Mouse (Mus musculus): ENCODE data around the gene 4930512M02Rik. TPM values are rescaled to one million over a fixed set of nuclear protein-coding genes. Genes with fewer than 3 reads are reported as not detected.
"Not testable (repeated sequence)": the region's sequence is repeated elsewhere in the genome, so short reads cannot be mapped to it uniquely, and the experiment has no call there.

Gene 4930512M02Rik
- polyA plus RNA-seq (2017; shearing (Covaris generic)) = not detected

GRCm38 (mm10) chr11:11627735-11628134 is at the start of gene 4930512M02Rik:
Gene 4930512M02Rik, minus strand, starts transcription at chr11:11627835.
- ATAC-seq = not testable (repeated sequence)

- ATAC-seq = no peak
Measured at GRCm38 (mm10) chr11:11677165-11677564, 49.5 kb upstream of the 4930512M02Rik start.

GRCm38 (mm10) chr11:11676068-11676741 is 48.6 kb upstream of the 4930512M02Rik start:
- no peak for ATAC-seq

- ATAC-seq = no peak
Measured at GRCm38 (mm10) chr11:11675063-11675462, 47.4 kb upstream of the 4930512M02Rik start.

- ATAC-seq = no peak
Measured at GRCm38 (mm10) chr11:11672974-11673373, 45.3 kb upstream of the 4930512M02Rik start.

GRCm38 (mm10) chr11:11667922-11668290 is 40.3 kb upstream of the 4930512M02Rik start:
- ATAC-seq = no peak

GRCm38 (mm10) chr11:11667254-11667921 is 39.8 kb upstream of the 4930512M02Rik start:
- ATAC-seq = no peak

GRCm38 (mm10) chr11:11660651-11661050 is 33.0 kb upstream of the 4930512M02Rik start:
- ATAC-seq = no peak

GRCm38 (mm10) chr11:11658834-11659233 is 31.2 kb upstream of the 4930512M02Rik start:
- ATAC-seq = no peak

- ATAC-seq = no peak
Measured at GRCm38 (mm10) chr11:11657634-11658033, 30.0 kb upstream of the 4930512M02Rik start.

- peak; percentile 95 for ATAC-seq
Measured at GRCm38 (mm10) chr11:11656995-11657530, 29.4 kb upstream of the 4930512M02Rik start.

GRCm38 (mm10) chr11:11656388-11656787 is 28.8 kb upstream of the 4930512M02Rik start:
- peak; percentile 32 for ATAC-seq

- ATAC-seq = no peak
Measured at GRCm38 (mm10) chr11:11644303-11644702, 16.7 kb upstream of the 4930512M02Rik start.

GRCm38 (mm10) chr11:11624073-11624705 is 3.4 kb downstream of the 4930512M02Rik start:
- ATAC-seq = no peak

- ATAC-seq = no peak
Measured at GRCm38 (mm10) chr11:11609243-11609642, 18.4 kb downstream of the 4930512M02Rik start.

- ATAC-seq = no peak
Measured at GRCm38 (mm10) chr11:11587327-11587726, 40.3 kb downstream of the 4930512M02Rik start.

GRCm38 (mm10) chr11:11586423-11586822 is 41.2 kb downstream of the 4930512M02Rik start:
- no peak for ATAC-seq

- peak; percentile 91 for ATAC-seq
Measured at GRCm38 (mm10) chr11:11573691-11574090, 53.9 kb downstream of the 4930512M02Rik start.

- ATAC-seq = no peak
Measured at GRCm38 (mm10) chr11:11570747-11571146, 56.9 kb downstream of the 4930512M02Rik start.

GRCm38 (mm10) chr11:11569466-11570132 is 58.0 kb downstream of the 4930512M02Rik start:
- peak; percentile 55 for ATAC-seq

GRCm38 (mm10) chr11:11568033-11568432 is 59.6 kb downstream of the 4930512M02Rik start:
- no peak for ATAC-seq

- no peak for ATAC-seq
Measured at GRCm38 (mm10) chr11:11565146-11565820, 62.4 kb downstream of the 4930512M02Rik start.

All from inflammation-experienced regulatory T-cells, adult 6 months (primary cell).